Mouse (Mus musculus) midbrain, embryonic 10.5 days (tissue): Measurements from ENCODE around the gene Slc16a10. TPM values are rescaled to one million over a fixed set of nuclear protein-coding genes. Genes with fewer than 3 reads are reported as not detected.

ENCODE experiments used
- DNase-seq: peaks from one replicate; pipeline ENCODE4 v3.0.0-alpha.2; 2017; ENCODE audit warnings: low spot score
- H3K27ac ChIP-seq: fragments of 300-500 bp; sonication (generic); replicated peaks from 2 replicates; pipeline ENCODE4 v1.5.1; 2016; ENCODE audit warnings: mild to moderate bottlenecking
- H3K27me3 ChIP-seq: fragments of 300-500 bp; sonication (generic); 2 replicates; pipeline ENCODE4 v1.6.1; 2016; ENCODE audit warnings: low read depth, mild to moderate bottlenecking; ENCODE audit not compliant: poor library complexity, severe bottlenecking
- H3K36me3 ChIP-seq: fragments of 300-500 bp; sonication (generic); 2 replicates; pipeline ENCODE4 v1.6.1; 2016; ENCODE audit warnings: mild to moderate bottlenecking, moderate library complexity
- H3K4me1 ChIP-seq: fragments of 300-500 bp; sonication (generic); 2 replicates; pipeline ENCODE4 v1.6.1; 2016
- H3K4me3 ChIP-seq: fragments of 300-500 bp; sonication (generic); 2 replicates; pipeline ENCODE4 v1.5.1; 2016; ENCODE audit warnings: mild to moderate bottlenecking, moderate library complexity
- H3K9me3 ChIP-seq: fragments of 300-500 bp; sonication (generic); replicated peaks from 2 replicates; pipeline ENCODE4 v1.6.1; 2016; ENCODE audit warnings: mild to moderate bottlenecking
- WGBS: fragments of 180-500 bp; shearing (Covaris S2); methylation state at CpG from one replicate; pipeline ENCODE4 v1.1.7; 2016; 5-methylcytosine and 5-hydroxymethylcytosine counted together
- polyA plus RNA-seq: library from polyadenylated mRNA; unstranded; fragments of >200 nt; fragmentation: Nextera tagmentation; extraction: Ambion mirVana; gene quantifications from 2 replicates; pipeline ENCODE4 v1.2.1, GENCODE M21; 2016

Gene Slc16a10
- polyA plus RNA-seq, 1 experiment from 2014 or later, result 6.4 TPM

- DNase-seq, result no peak
- no peaks in the 10 kb centered on the region for H3K36me3 ChIP-seq
- no peak overlapping the region for H3K4me3 ChIP-seq
- WGBS, result 86% methylated on average over 3 of the region's 3 CpGs
- no peak overlapping the region for H3K27ac ChIP-seq
- H3K4me1 ChIP-seq, result 0 out of 2 replicates have a peak, but pooled peaks cover 5% of the 10 kb centered on the region
- peaks cover 18% of the 10 kb centered on the region; the same call in 1 of the 2 replicates for H3K27me3 ChIP-seq
- no peaks in the 10 kb centered on the region for H3K9me3 ChIP-seq
Measured at GRCm38 (mm10) chr10:40119466-40119865, 22.6 kb downstream of the Slc16a10 start.

GRCm38 (mm10) chr10:40118743-40119387 lies 23.2 kb downstream of the Slc16a10 start:
- DNase-seq, result no peak
- H3K4me1 ChIP-seq, result 0 out of 2 replicates have a peak, but pooled peaks cover 5% of the 10 kb centered on the region
- no peak overlapping the region for H3K4me3 ChIP-seq
- no peaks in the 10 kb centered on the region for H3K36me3 ChIP-seq
- H3K27me3 ChIP-seq, result peaks cover 18% of the 10 kb centered on the region; the same call in 1 of the 2 replicates
- H3K27ac ChIP-seq, result no peak overlapping the region
- H3K9me3 ChIP-seq, result no peaks in the 10 kb centered on the region
- 94% methylated on average over 5 of the region's 5 CpGs for WGBS

GRCm38 (mm10) chr10:40113517-40114085 lies 28.5 kb downstream of the Slc16a10 start:
- DNase-seq, result no peak
- no peaks in the 10 kb centered on the region for H3K36me3 ChIP-seq
- 90% methylated on average over 7 of the region's 7 CpGs for WGBS
- H3K27me3 ChIP-seq, result no peaks in the 10 kb centered on the region
- no peak overlapping the region for H3K27ac ChIP-seq
- H3K9me3 ChIP-seq, result no peaks in the 10 kb centered on the region
- H3K4me1 ChIP-seq, result 0 out of 2 replicates have a peak, but pooled peaks cover 4% of the 10 kb centered on the region
- no peak overlapping the region for H3K4me3 ChIP-seq

- Histone ChIP-seq H3K4me1 (0 out of 2 replicates have a peak, but pooled peaks cover 4% of the 10 kb centered on the region), H3K9me3 (no peaks in the 10 kb centered on the region), H3K4me3 (no peak overlapping the region), H3K27me3 (no peaks in the 10 kb centered on the region), H3K36me3 (no peaks in the 10 kb centered on the region), H3K27ac (no peak overlapping the region)
- DNase-seq, result no peak
- WGBS, result 86% methylated on average over 10 of the region's 10 CpGs
Measured at GRCm38 (mm10) chr10:40112256-40112655, 29.8 kb downstream of the Slc16a10 start.

- no peak for DNase-seq
- no peaks in the 10 kb centered on the region for H3K9me3 ChIP-seq
- H3K27me3 ChIP-seq, result no peaks in the 10 kb centered on the region
- 0 out of 2 replicates have a peak, but pooled peaks cover 4% of the 10 kb centered on the region for H3K4me1 ChIP-seq
- no peak overlapping the region for H3K27ac ChIP-seq
- 87% methylated on average over 5 of the region's 5 CpGs for WGBS
- no peaks in the 10 kb centered on the region for H3K36me3 ChIP-seq
- H3K4me3 ChIP-seq, result no peak overlapping the region
Measured at GRCm38 (mm10) chr10:40109520-40109919, 32.5 kb downstream of the Slc16a10 start.

GRCm38 (mm10) chr10:40108992-40109391 lies 33.1 kb downstream of the Slc16a10 start:
- H3K27me3 ChIP-seq, result no peaks in the 10 kb centered on the region
- H3K4me3 ChIP-seq, result no peak overlapping the region
- 93% methylated on average over 8 of the region's 8 CpGs for WGBS
- H3K36me3 ChIP-seq, result no peaks in the 10 kb centered on the region
- 0 out of 2 replicates have a peak, but pooled peaks cover 4% of the 10 kb centered on the region for H3K4me1 ChIP-seq
- no peak overlapping the region for H3K27ac ChIP-seq
- DNase-seq, result no peak
- H3K9me3 ChIP-seq, result no peaks in the 10 kb centered on the region

GRCm38 (mm10) chr10:40107995-40108394 lies 34.1 kb downstream of the Slc16a10 start:
- DNase-seq, result no peak
- 85% methylated on average over 1 of the region's 1 CpGs for WGBS
- no peaks in the 10 kb centered on the region for H3K27me3 ChIP-seq

GRCm38 (mm10) chr10:40105174-40105573 lies 36.9 kb downstream of the Slc16a10 start:
- no peak overlapping the region for H3K4me3 ChIP-seq
- H3K27me3 ChIP-seq, result no peaks in the 10 kb centered on the region
- 86% methylated on average over 1 of the region's 1 CpGs for WGBS
- no peaks in the 10 kb centered on the region for H3K4me1 ChIP-seq
- no peaks in the 10 kb centered on the region for H3K9me3 ChIP-seq
- DNase-seq, result no peak
- H3K27ac ChIP-seq, result no peak overlapping the region
- no peaks in the 10 kb centered on the region for H3K36me3 ChIP-seq

More at GRCm38 (mm10) chr10:40107995-40108394, 34.1 kb downstream of the Slc16a10 start:
- Histone ChIP-seq H3K36me3 (no peaks in the 10 kb centered on the region), H3K27ac (no peak overlapping the region), H3K9me3 (no peaks in the 10 kb centered on the region), H3K4me3 (no peak overlapping the region), H3K4me1 (0 out of 2 replicates have a peak, but pooled peaks cover 4% of the 10 kb centered on the region)

- Histone ChIP-seq H3K27me3 (no peaks in the 10 kb centered on the region), H3K9me3 (no peaks in the 10 kb centered on the region), H3K27ac (no peak overlapping the region), H3K4me3 (no peak overlapping the region), H3K36me3 (no peaks in the 10 kb centered on the region), H3K4me1 (no peaks in the 10 kb centered on the region)
- 85% methylated on average over 5 of the region's 5 CpGs for WGBS
- no peak for DNase-seq
Measured at GRCm38 (mm10) chr10:40103790-40104189, 38.3 kb downstream of the Slc16a10 start.

- no peaks in the 10 kb centered on the region for H3K27me3 ChIP-seq
- no peak overlapping the region for H3K4me3 ChIP-seq
- 79% methylated on average over 8 of the region's 8 CpGs for WGBS
- no peak overlapping the region for H3K27ac ChIP-seq
- no peaks in the 10 kb centered on the region for H3K4me1 ChIP-seq
- H3K9me3 ChIP-seq, result no peaks in the 10 kb centered on the region
- DNase-seq, result no peak
- H3K36me3 ChIP-seq, result no peaks in the 10 kb centered on the region
Measured at GRCm38 (mm10) chr10:40102986-40103385, 39.1 kb downstream of the Slc16a10 start.

- Histone ChIP-seq H3K36me3 (no peaks in the 10 kb centered on the region), H3K9me3 (no peaks in the 10 kb centered on the region)
- 90% methylated on average over 3 of the region's 3 CpGs for WGBS
Measured at GRCm38 (mm10) chr10:40102166-40102565, 39.9 kb downstream of the Slc16a10 start.

GRCm38 (mm10) chr10:40098441-40098840 lies 43.6 kb downstream of the Slc16a10 start:
- WGBS, result 84% methylated on average over 1 of the region's 1 CpGs
- no peak overlapping the region for H3K27ac ChIP-seq
- H3K4me3 ChIP-seq, result no peak overlapping the region

More at GRCm38 (mm10) chr10:40102166-40102565, 39.9 kb downstream of the Slc16a10 start:
- no peak overlapping the region for H3K4me3 ChIP-seq
- no peaks in the 10 kb centered on the region for H3K27me3 ChIP-seq
- no peak for DNase-seq
- no peak overlapping the region for H3K27ac ChIP-seq
- H3K4me1 ChIP-seq, result no peaks in the 10 kb centered on the region

GRCm38 (mm10) chr10:40097519-40097918 lies 44.5 kb downstream of the Slc16a10 start:
- H3K9me3 ChIP-seq, result no peaks in the 10 kb centered on the region
- WGBS, result 84% methylated on average over 4 of the region's 4 CpGs
- H3K4me1 ChIP-seq, result no peaks in the 10 kb centered on the region
- H3K36me3 ChIP-seq, result no peaks in the 10 kb centered on the region
- no peak overlapping the region for H3K4me3 ChIP-seq
- H3K27me3 ChIP-seq, result no peaks in the 10 kb centered on the region
- no peak overlapping the region for H3K27ac ChIP-seq
- no peak for DNase-seq

More at GRCm38 (mm10) chr10:40098441-40098840, 43.6 kb downstream of the Slc16a10 start:
- H3K9me3 ChIP-seq, result no peaks in the 10 kb centered on the region
- no peaks in the 10 kb centered on the region for H3K36me3 ChIP-seq
- no peaks in the 10 kb centered on the region for H3K4me1 ChIP-seq
- H3K27me3 ChIP-seq, result no peaks in the 10 kb centered on the region
- DNase-seq, result no peak
